Mouse (Mus musculus): ENCODE data around the gene Pax2. TPM values are rescaled to one million over a fixed set of nuclear protein-coding genes. Genes with fewer than 3 reads are reported as not detected.

Gene Pax2
- polyA plus RNA-seq, 1 experiment from 2014 or later: not detected

GRCm38 (mm10) chr19:44754461-44755377, 1.1 kb upstream of the Pax2 start:
- peaks cover 67% of the 10 kb centered on the region for H3K27me3 ChIP-seq (replicated peaks; ENCODE audit: control insufficient read depth, insufficient read depth, low read length)
- no peak overlapping the region for H3K4me2 ChIP-seq (ENCODE audit: low read length)
- 0 out of 2 replicates have a peak, but pooled peaks have one; percentile 26 for ATAC-seq
- no peak overlapping the region for H3K27ac ChIP-seq (ENCODE audit: low read length)
- 1% methylated on average over 16 of the region's 16 CpGs for WGBS
- no peaks in the 10 kb centered on the region for H3K36me3 ChIP-seq (ENCODE audit: control insufficient read depth, insufficient read depth)
- peaks cover 28% of the 10 kb centered on the region for H3K4me1 ChIP-seq (replicated peaks; ENCODE audit: control insufficient read depth, insufficient read depth, low read length)
- H3K4me3 ChIP-seq (replicated peaks; ENCODE audit: low read length): no peak overlapping the region
- no peak overlapping the region for H3K9ac ChIP-seq (replicated peaks; ENCODE audit: low read depth, low read length)
- H3K9me3 ChIP-seq (ENCODE audit: control insufficient read depth, low read length): no peaks in the 10 kb centered on the region

- WGBS: 0% methylated on average over 13 of the region's 13 CpGs
- H3K4me2 ChIP-seq (ENCODE audit: low read length): no peak overlapping the region
- no peaks in the 10 kb centered on the region for H3K9me3 ChIP-seq (ENCODE audit: control insufficient read depth, low read length)
- no peak overlapping the region for H3K9ac ChIP-seq (replicated peaks; ENCODE audit: low read depth, low read length)
- H3K36me3 ChIP-seq (ENCODE audit: control insufficient read depth, insufficient read depth): no peaks in the 10 kb centered on the region
- no peak overlapping the region for H3K27ac ChIP-seq (ENCODE audit: low read length)
- peaks cover 29% of the 10 kb centered on the region for H3K4me1 ChIP-seq (replicated peaks; ENCODE audit: control insufficient read depth, insufficient read depth, low read length)
- H3K27me3 ChIP-seq (replicated peaks; ENCODE audit: control insufficient read depth, insufficient read depth, low read length): peaks cover 64% of the 10 kb centered on the region
- no peak overlapping the region for H3K4me3 ChIP-seq (replicated peaks; ENCODE audit: low read length)
- no peak for ATAC-seq
These were observed 510 bp upstream of the Pax2 start for GRCm38 (mm10) chr19:44755378-44755692.

GRCm38 (mm10) chr19:44756421-44757230, 781 bp downstream of the Pax2 start:
- 0 out of 2 replicates have a peak, but pooled peaks have one; percentile 7 for ATAC-seq
- Histone ChIP-seq H3K4me2 (ENCODE audit: low read length) (peak overlapping the region; percentile 53), H3K27ac (ENCODE audit: low read length) (no peak overlapping the region), H3K9ac (replicated peaks; ENCODE audit: low read depth, low read length) (0 out of 2 replicates have a peak overlapping the region, but pooled peaks have one; percentile 5), H3K4me3 (replicated peaks; ENCODE audit: low read length) (peak overlapping the region; percentile 25), H3K36me3 (ENCODE audit: control insufficient read depth, insufficient read depth) (no peaks in the 10 kb centered on the region), H3K9me3 (ENCODE audit: control insufficient read depth, low read length) (no peaks in the 10 kb centered on the region), H3K27me3 (replicated peaks; ENCODE audit: control insufficient read depth, insufficient read depth, low read length) (peaks cover 61% of the 10 kb centered on the region), H3K4me1 (replicated peaks; ENCODE audit: control insufficient read depth, insufficient read depth, low read length) (peaks cover 29% of the 10 kb centered on the region)
- WGBS: under 1% methylated on average over 66 of the region's 71 CpGs

GRCm38 (mm10) chr19:44757231-44757871, 1.5 kb downstream of the Pax2 start:
- H3K27me3 ChIP-seq (replicated peaks; ENCODE audit: control insufficient read depth, insufficient read depth, low read length): peaks cover 61% of the 10 kb centered on the region
- peak overlapping the region; percentile 25 for H3K4me3 ChIP-seq (replicated peaks; ENCODE audit: low read length)
- H3K36me3 ChIP-seq (ENCODE audit: control insufficient read depth, insufficient read depth): no peaks in the 10 kb centered on the region
- H3K9me3 ChIP-seq (ENCODE audit: control insufficient read depth, low read length): no peaks in the 10 kb centered on the region
- no peak overlapping the region for H3K27ac ChIP-seq (ENCODE audit: low read length)
- no peak for ATAC-seq
- WGBS: under 1% methylated on average over 33 of the region's 38 CpGs
- peaks cover 29% of the 10 kb centered on the region for H3K4me1 ChIP-seq (replicated peaks; ENCODE audit: control insufficient read depth, insufficient read depth, low read length)
- no peak overlapping the region for H3K9ac ChIP-seq (replicated peaks; ENCODE audit: low read depth, low read length)
- H3K4me2 ChIP-seq (ENCODE audit: low read length): peak overlapping the region; percentile 53; the same call in 1 of the 2 replicates

GRCm38 (mm10) chr19:44758846-44759245, 3.0 kb downstream of the Pax2 start:
- Histone ChIP-seq H3K27ac (ENCODE audit: low read length) (no peak overlapping the region), H3K4me3 (replicated peaks; ENCODE audit: low read length) (no peak overlapping the region), H3K4me2 (ENCODE audit: low read length) (no peak overlapping the region), H3K36me3 (ENCODE audit: control insufficient read depth, insufficient read depth) (no peaks in the 10 kb centered on the region), H3K9ac (replicated peaks; ENCODE audit: low read depth, low read length) (no peak overlapping the region), H3K27me3 (replicated peaks; ENCODE audit: control insufficient read depth, insufficient read depth, low read length) (peaks cover 61% of the 10 kb centered on the region), H3K9me3 (ENCODE audit: control insufficient read depth, low read length) (no peaks in the 10 kb centered on the region), H3K4me1 (replicated peaks; ENCODE audit: control insufficient read depth, insufficient read depth, low read length) (peaks cover 29% of the 10 kb centered on the region)
- 1% methylated on average over 28 of the region's 28 CpGs for WGBS
- no peak for ATAC-seq

- H3K27me3 ChIP-seq (replicated peaks; ENCODE audit: control insufficient read depth, insufficient read depth, low read length): peaks cover 56% of the 10 kb centered on the region
- H3K9me3 ChIP-seq (ENCODE audit: control insufficient read depth, low read length): no peaks in the 10 kb centered on the region
- H3K4me1 ChIP-seq (replicated peaks; ENCODE audit: control insufficient read depth, insufficient read depth, low read length): peaks cover 29% of the 10 kb centered on the region
- H3K27ac ChIP-seq (ENCODE audit: low read length): no peak overlapping the region
- no peak overlapping the region for H3K9ac ChIP-seq (replicated peaks; ENCODE audit: low read depth, low read length)
- H3K4me3 ChIP-seq (replicated peaks; ENCODE audit: low read length): no peak overlapping the region
- H3K36me3 ChIP-seq (ENCODE audit: control insufficient read depth, insufficient read depth): no peaks in the 10 kb centered on the region
- H3K4me2 ChIP-seq (ENCODE audit: low read length): no peak overlapping the region
- WGBS: under 1% methylated on average over 37 of the region's 37 CpGs
- ATAC-seq: 0 out of 2 replicates have a peak, but pooled peaks have one; percentile 47
These were observed 3.8 kb downstream of the Pax2 start for GRCm38 (mm10) chr19:44759531-44760118.

GRCm38 (mm10) chr19:44760259-44761131, 4.7 kb downstream of the Pax2 start:
- 1% methylated on average over 39 of the region's 39 CpGs for WGBS
- H3K27ac ChIP-seq (ENCODE audit: low read length): no peak overlapping the region
- no peak for ATAC-seq
- no peak overlapping the region for H3K4me3 ChIP-seq (replicated peaks; ENCODE audit: low read length)
- H3K36me3 ChIP-seq (ENCODE audit: control insufficient read depth, insufficient read depth): no peaks in the 10 kb centered on the region
- H3K9ac ChIP-seq (replicated peaks; ENCODE audit: low read depth, low read length): no peak overlapping the region
- H3K4me2 ChIP-seq (ENCODE audit: low read length): no peak overlapping the region
- H3K27me3 ChIP-seq (replicated peaks; ENCODE audit: control insufficient read depth, insufficient read depth, low read length): peaks cover 53% of the 10 kb centered on the region
- no peaks in the 10 kb centered on the region for H3K9me3 ChIP-seq (ENCODE audit: control insufficient read depth, low read length)
- H3K4me1 ChIP-seq (replicated peaks; ENCODE audit: control insufficient read depth, insufficient read depth, low read length): peaks cover 25% of the 10 kb centered on the region

- WGBS: 52% methylated on average over 7 of the region's 7 CpGs
- H3K4me1 ChIP-seq (replicated peaks; ENCODE audit: control insufficient read depth, insufficient read depth, low read length): peaks cover 8% of the 10 kb centered on the region
- H3K9me3 ChIP-seq (ENCODE audit: control insufficient read depth, low read length): no peaks in the 10 kb centered on the region
- no peak overlapping the region for H3K4me2 ChIP-seq (ENCODE audit: low read length)
- H3K9ac ChIP-seq (replicated peaks; ENCODE audit: low read depth, low read length): no peak overlapping the region
- H3K4me3 ChIP-seq (replicated peaks; ENCODE audit: low read length): no peak overlapping the region
- H3K27me3 ChIP-seq (replicated peaks; ENCODE audit: control insufficient read depth, insufficient read depth, low read length): peaks cover 41% of the 10 kb centered on the region
- no peak for ATAC-seq
- H3K36me3 ChIP-seq (ENCODE audit: control insufficient read depth, insufficient read depth): no peaks in the 10 kb centered on the region
- no peak overlapping the region for H3K27ac ChIP-seq (ENCODE audit: low read length)
These were observed 6.3 kb downstream of the Pax2 start for GRCm38 (mm10) chr19:44762121-44762621.

Data from forebrain, embryonic 16.5 days (tissue).